Mouse (Mus musculus) embryo, embryonic 11.5 days (tissue): ENCODE measurements around the gene Gm3250.
"Not testable (repeated sequence)": the region's sequence is repeated elsewhere in the genome, so short reads cannot be mapped to it uniquely, and the experiment has no call there.

Experiments used
- DNase-seq: peaks from one replicate; pipeline ENCODE4 v3.0.0-alpha.2; 2012; ENCODE audit warnings: low read depth, low spot score

Gm3250 gene

DNA sequence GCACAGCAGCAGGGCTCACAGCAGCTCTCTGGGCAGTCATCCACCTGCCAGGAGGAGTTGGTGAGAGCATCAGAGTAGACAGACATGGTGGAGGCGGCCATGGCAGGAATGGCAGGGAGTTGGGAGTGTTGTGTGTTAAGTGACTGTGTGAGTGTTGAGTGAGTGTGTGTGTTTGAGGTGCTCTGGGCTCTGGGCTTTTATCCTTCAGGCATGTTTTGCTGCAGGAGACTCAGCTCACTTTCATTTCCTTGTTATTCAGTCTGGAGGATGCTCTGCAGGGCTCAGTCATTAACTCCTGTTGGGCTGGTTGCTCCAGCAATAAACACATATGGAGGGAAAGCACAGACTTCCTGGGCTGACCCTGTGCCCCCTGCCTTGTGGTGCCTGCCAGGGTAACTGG is at the start of gene Gm3250:
TSS of gene Gm3250 (minus strand) at position 101 of the 400 bp plus-strand sequence.
- not testable (repeated sequence) for DNase-seq

GRCm38 (mm10) chr10:77826951-77827350 is 44.6 kb upstream of the Gm3250 start, which contains the start of gene Krtap10-4:
Krtap10-4 (minus strand) TSS chr10:77827095.
- no peak for DNase-seq

- DNase-seq, result no peak
Observed at GRCm38 (mm10) chr10:77819203-77819602, 36.9 kb upstream of the Gm3250 start.

DNA sequence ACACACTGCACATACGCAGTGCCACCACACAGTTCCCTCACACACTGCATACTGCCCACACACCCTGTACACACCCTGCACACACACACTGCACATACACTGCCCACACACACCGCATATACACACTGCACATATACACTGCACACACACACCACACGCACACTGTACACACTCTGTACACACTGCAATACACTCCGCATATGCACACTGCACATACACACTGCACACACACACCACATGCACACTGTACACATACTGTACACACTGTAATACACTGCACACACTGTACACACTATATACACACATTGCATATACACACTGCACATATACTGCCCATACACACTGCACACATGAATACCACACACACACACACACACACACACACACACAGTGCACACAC is 36.2 kb upstream of the Gm3250 start:
- no peak for DNase-seq

DNA sequence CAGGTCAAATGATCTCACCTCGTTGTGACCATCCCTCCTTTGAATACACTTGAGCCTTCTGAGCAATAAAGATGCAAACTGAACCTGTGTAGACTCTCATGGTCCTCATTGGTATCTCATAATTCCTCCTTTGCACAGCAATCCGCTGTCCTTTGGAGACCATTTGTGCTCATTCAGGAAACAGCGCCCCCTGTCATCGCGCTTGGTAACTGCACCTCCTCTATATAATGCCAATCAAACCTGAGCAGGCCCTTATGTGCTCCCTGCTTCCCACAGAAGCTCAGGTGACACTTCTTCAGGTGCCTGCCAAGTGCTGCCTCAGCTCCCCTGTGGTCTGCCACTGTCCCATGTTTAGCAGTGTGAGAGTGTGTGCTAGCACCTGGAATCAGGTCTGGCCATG is 33.2 kb upstream of the Gm3250 start:
- DNase-seq, result peak; percentile 14

DNA sequence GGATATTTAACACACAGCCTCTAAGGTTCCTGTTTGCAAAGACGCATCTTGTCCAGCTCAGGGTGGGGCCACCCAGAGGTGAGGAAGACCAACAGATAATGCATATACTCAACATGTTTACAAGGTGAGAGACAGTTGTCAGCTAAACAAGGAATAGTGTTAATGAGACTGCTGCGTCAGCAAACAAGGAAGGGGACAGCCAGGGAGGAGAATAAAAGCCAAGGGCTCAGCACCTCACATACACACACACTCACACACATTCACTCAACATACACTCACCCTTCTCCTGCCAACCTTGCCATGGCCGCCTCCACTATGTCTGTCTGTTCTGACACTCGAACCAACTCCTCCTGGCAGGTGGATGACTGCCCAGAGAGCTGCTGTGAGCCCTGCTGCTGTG is 32.0 kb upstream of the Gm3250 start, which contains the start of gene Gm2696:
TSS of gene Gm2696 (plus strand) at position 301 of the 400 bp plus-strand sequence.
- no peak for DNase-seq

DNA sequence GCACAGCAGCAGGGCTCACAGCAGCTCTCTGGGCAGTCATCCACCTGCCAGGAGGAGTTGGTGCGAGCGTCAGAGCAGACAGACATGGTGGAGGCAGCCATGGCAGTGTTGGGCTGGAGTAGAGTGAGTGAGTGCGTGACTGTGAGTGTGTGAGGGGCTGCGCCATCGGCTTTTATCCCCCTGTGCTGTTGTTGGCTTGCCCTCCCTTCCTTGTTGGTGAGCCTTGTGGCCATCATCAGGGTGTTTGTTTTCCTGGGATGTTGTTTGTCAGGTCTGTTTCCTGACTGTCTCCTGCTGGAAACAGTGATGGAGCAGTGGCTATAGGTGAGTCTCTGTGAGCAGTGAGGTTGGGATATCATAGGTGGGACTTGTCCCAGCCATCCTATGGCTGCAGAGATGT is 29.4 kb upstream of the Gm3250 start, which contains the start of gene Gm9507:
TSS of gene Gm9507 (minus strand) at position 101 of the 400 bp plus-strand sequence.
- DNase-seq, result no peak

DNA sequence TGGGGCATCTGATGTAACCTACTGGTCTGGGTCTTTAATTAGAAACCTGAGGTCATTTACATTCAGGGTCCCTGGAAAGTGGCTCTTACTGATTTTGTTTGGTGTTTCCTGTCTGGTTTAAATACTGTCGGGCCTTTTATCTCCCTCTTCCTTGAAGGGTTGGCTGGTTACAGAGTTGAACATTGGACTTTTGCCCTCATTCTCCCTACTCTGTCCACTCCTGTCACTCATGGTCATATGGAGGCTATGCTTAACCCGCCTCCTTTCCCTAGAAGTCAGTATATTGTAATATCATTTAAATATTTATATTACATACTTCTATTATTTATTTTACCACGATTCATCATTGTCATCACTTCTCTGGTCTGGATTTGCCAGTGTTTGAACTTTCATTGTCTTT is 21.8 kb upstream of the Gm3250 start:
- DNase-seq, result no peak

DNA sequence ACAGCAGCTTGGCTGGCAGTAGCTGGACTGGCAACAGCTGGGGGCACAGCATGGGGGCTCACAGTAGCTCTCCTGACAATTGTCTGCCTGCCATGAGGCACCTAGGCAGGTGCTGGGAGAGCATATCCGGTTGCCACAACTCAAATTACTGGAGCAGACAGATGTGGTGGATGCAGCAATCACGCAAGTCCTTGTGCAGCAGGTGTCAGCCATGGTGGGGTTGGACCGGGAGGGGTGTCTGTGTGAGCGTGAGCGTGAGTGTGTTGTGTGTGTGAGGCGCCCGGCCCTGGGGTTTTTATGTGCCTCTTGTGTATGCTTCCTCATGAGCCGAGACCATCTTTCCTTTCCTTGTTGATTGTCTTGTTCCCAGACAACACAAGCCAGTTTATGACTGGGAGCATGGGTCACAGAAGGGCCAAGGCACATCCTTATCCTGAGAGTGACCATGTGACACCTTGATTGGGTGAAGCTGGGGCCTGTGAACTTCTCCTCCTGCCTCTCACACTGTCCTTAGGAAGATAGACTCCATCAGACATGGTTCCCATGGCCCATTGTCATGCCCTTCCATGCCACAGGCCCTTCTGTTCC is 16.7 kb upstream of the Gm3250 start, which contains the start of gene Gm19668:
TSS of gene Gm19668 (minus strand) at position 213 of the 588 bp plus-strand sequence.
- no peak for DNase-seq

DNA sequence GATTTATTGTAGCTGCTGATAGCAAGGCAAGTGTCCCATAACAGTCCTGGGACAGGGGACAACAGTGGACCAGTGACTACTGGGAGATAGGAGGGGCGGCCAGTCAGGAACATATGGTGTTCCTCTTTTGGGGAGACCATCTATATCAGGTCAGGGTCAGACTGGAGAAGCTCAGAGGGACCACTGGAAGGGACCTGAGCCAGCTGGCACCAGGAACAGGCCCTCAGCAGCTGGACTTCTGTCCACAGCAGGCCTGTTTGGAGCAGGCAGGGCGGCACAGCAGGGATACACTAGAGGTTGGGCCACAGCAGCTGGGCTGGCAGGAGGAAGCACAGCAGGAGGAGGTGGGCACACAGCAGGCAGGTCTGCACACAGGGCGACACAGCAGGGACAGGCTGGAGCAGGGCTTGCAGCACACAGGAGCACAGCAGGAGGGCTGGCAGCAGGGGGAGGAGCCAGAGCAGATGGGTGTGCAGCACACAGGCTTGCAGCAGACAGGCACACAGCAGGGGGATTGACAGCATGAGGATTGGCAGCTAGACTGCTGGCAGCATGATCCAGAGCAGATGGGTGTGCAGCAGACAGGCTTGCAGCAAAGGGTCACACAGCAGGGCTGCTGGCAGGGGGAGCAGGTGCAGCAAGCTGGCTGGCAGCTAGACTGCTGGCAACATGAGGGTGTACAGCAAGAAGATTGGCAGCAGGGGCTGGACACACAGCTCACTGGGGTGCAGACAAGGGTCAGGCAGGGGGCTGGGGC is 16.0 kb upstream of the Gm3250 start:
- DNase-seq, result not testable (repeated sequence)

GRCm38 (mm10) chr10:77797677-77798076 is 15.3 kb upstream of the Gm3250 start:
- no peak for DNase-seq

- no peak for DNase-seq
Observed at GRCm38 (mm10) chr10:77794976-77795375, 12.6 kb upstream of the Gm3250 start, which contains the start of gene Gm9639. Gm9639 (minus strand) TSS chr10:77795076.

GRCm38 (mm10) chr10:77788621-77789020 is 6.3 kb upstream of the Gm3250 start:
- no peak for DNase-seq

GRCm38 (mm10) chr10:77787876-77788275 is 5.5 kb upstream of the Gm3250 start, which contains the start of gene Gm7137:
Gm7137 (minus strand) TSS chr10:77788200.
- not testable (repeated sequence) for DNase-seq

- not testable (repeated sequence) for DNase-seq
Observed at GRCm38 (mm10) chr10:77783396-77783795, 1.1 kb upstream of the Gm3250 start.

DNA sequence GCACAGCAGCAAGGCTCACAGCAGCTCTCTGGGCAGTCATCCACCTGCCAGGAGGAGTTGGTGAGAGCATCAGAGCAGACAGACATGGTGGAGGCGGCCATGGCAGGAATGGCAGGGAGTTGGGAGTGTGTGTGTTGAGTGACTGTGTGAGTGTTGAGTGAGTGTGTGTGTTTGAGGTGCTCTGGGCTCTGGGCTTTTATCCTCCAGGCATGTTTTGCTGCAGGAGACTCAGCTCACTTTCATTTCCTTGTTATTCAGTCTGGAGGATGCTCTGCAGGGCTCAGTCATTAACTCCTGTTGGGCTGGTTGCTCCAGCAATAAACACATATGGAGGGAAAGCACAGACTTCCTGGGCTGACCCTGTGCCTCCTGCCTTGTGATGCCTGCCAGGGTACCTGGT is 5.5 kb downstream of the Gm3250 start, which contains the start of gene Gm7138:
TSS of gene Gm7138 (minus strand) at position 101 of the 400 bp plus-strand sequence.
- DNase-seq, result not testable (repeated sequence)

DNA sequence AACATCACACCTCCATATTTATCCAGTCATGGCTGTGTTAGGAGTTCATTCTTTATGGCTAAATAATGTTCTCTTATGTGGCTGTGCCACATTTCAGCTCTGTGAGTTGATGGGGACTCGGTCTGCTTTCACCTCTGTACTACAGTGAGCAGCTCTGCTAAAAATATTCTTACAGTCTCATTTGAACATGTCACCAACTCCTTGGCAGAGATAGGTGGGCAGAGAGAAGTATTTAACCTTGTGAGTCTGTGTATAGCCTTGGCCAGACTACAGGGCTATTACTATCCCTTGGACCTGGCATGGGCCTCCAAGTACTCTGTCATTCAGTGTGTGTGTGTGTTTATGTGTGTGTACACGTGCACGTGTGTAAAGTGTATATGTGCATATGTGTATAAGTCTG is 10.2 kb downstream of the Gm3250 start:
- DNase-seq, result not testable (repeated sequence)

DNA sequence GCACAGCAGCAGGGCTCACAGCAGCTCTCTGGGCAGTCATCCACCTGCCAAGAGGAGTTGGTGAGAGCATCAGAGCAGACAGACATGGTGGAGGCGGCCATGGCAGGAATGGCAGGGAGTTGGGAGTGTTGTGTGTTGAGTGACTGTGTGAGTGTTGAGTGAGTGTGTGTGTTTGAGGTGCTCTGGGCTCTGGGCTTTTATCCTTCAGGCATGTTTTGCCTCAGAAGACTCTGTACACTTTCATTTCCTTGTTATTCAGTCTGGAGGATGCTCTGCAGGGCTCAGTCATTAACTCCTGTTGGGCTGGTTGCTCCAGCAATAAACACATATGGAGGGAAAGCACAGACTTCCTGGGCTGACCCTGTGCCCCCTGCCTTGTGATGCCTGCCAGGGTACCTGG is 11.1 kb downstream of the Gm3250 start, which contains the start of gene Gm3238:
TSS of gene Gm3238 (minus strand) at position 101 of the 400 bp plus-strand sequence.
- not testable (repeated sequence) for DNase-seq

GRCm38 (mm10) chr10:77769727-77770126 is 12.6 kb downstream of the Gm3250 start:
- DNase-seq, result no peak

GRCm38 (mm10) chr10:77759582-77759981 is 22.8 kb downstream of the Gm3250 start, which contains the start of gene Gm3233:
Gm3233 (minus strand) TSS chr10:77759682.
- DNase-seq, result not testable (repeated sequence)

GRCm38 (mm10) chr10:77753448-77753847 is 28.9 kb downstream of the Gm3250 start:
- no peak for DNase-seq

DNA sequence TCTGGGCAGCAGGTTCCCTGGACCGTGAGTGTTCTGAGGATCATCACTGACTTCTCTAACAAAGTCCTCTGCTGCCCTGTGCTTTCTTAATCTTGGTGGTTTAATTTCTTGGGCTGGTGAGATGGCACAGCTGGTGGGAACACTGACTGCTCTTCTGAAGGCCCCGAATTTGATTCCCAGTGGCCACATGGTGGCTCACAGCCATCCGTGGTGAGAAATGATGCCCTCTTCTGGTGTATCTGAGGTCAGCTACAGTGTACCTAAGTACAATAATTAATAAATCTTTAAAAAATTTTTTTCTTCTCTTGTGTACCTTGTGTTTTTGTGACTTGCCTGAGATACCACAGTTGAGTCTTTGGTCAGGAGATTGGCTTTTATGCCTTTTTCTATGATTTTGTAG is 30.0 kb downstream of the Gm3250 start:
- not testable (repeated sequence) for DNase-seq
